18 mouse cellular contexts compared by ENCODE assay signal in the genomic region with DNA sequence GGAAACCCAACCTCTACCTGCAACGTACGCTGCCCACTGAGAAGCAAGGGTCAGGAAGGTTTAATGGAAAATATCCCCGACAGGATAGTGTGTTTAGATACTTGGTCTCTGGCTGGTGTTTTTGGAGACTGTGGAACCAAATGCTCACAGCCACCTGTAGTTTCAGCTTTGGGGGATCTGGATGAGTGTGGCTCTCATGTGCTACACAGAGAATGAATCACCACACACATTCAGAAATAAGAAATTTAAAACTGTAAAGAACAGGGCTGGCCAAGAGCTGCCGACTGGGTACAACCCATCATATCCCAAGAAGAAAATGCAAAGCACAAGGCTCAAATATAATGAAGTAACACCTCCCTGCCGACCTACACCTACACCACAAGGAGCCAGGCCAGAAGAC.
DNase-seq lines count a peak whose midpoint lies in the region; ATAC-seq and TF ChIP-seq lines count a peak whose summit lies in the region.
"Had no signal": no experiment of that assay in that cellular context is flagged by ENCODE, and none has a peak within 500 bp of the region (broad histone marks: within the 10 kb centered on the region; RNA-seq: fewer than 3 reads in every experiment).

No protein-coding gene starts in this region.

- no peaks in the 10 kb centered on the region for H3K9me3 ChIP-seq in heart, embryonic 15.5 days (replicated peaks)
- H3K9me3 ChIP-seq in heart, embryonic 11.5 days (replicated peaks; ENCODE audit: control insufficient read depth, low read length): no peaks in the 10 kb centered on the region
- H3K9me3 ChIP-seq: embryonic facial prominence, embryonic 12.5 days; forebrain, embryonic 15.5 days; hindbrain, embryonic 15.5 days had no signal

- 84% methylated on average over 5 of the region's 5 CpGs for WGBS in heart, embryonic 15.5 days
- WGBS in heart, embryonic 11.5 days (ENCODE audit: insufficient replicate concordance): 82% methylated on average over 5 of the region's 5 CpGs

- TF ChIP-seq CTCF in left cerebral cortex, adult 2 months (IDR thresholded peaks at IDR 0.05): no peak
- TF ChIP-seq CTCF in bone marrow macrophage, adult 2 months (IDR thresholded peaks at IDR 0.05; ENCODE audit: low read depth, low read length): no peak

- intact Hi-C loops in left cerebral cortex, adult 2 months (cut with DNase I): loop anchor here (5.0 kb wide), 1 partner anchor 88 kb away; no protein-coding TSS in a partner anchor
- intact Hi-C loops in left cerebral cortex, postnatal 4 days (cut with DNase I): no loop called here

- H3K4me2 ChIP-seq in heart, embryonic 15.5 days: no peak overlapping the region
- no peak overlapping the region for H3K4me2 ChIP-seq in heart, embryonic 11.5 days
- H3K4me2 ChIP-seq: embryonic facial prominence, embryonic 12.5 days; forebrain, embryonic 15.5 days; hindbrain, embryonic 15.5 days had no signal

- peaks cover 12% of the 10 kb centered on the region for H3K4me1 ChIP-seq in heart, embryonic 15.5 days (replicated peaks)
- H3K4me1 ChIP-seq in heart, embryonic 11.5 days (ENCODE audit: control insufficient read depth, insufficient read depth, low read length): peaks cover 13% of the 10 kb centered on the region; the same call in 1 of the 2 replicates
- peaks cover 21% of the 10 kb centered on the region for H3K4me1 ChIP-seq in bone marrow macrophage, adult 2 months (ENCODE audit: control insufficient read depth, insufficient read depth, low read length)
- H3K4me1 ChIP-seq in brown adipose tissue, adult 24 weeks (ENCODE audit: control insufficient read depth, insufficient read depth, insufficient read length, low read length): peaks cover 5% of the 10 kb centered on the region
- H3K4me1 ChIP-seq: embryonic facial prominence, embryonic 12.5 days had no signal

- H3K36me3 ChIP-seq in heart, embryonic 15.5 days: no peaks in the 10 kb centered on the region
- H3K36me3 ChIP-seq in heart, embryonic 11.5 days (ENCODE audit: control insufficient read depth, insufficient read depth, low read length): peaks cover 5% of the 10 kb centered on the region; the same call in 1 of the 2 replicates
- H3K36me3 ChIP-seq: forebrain, embryonic 15.5 days had no signal

- no peak overlapping the region for H3K9ac ChIP-seq in heart, embryonic 15.5 days
- H3K9ac ChIP-seq in heart, embryonic 11.5 days (ENCODE audit: low read depth, low read length): no peak overlapping the region
- H3K9ac ChIP-seq: embryonic facial prominence, embryonic 12.5 days; forebrain, embryonic 15.5 days; hindbrain, embryonic 15.5 days had no signal

- no peak overlapping the region for H3K4me3 ChIP-seq in heart, embryonic 15.5 days
- H3K4me3 ChIP-seq in heart, embryonic 11.5 days (ENCODE audit: low read depth, low read length): no peak overlapping the region
- H3K4me3 ChIP-seq in left cerebral cortex, adult 2 months: no peak overlapping the region
- H3K4me3 ChIP-seq in bone marrow macrophage, adult 2 months (ENCODE audit: insufficient read depth, low read length): no peak overlapping the region
- no peak overlapping the region for H3K4me3 ChIP-seq in brown adipose tissue, adult 24 weeks (ENCODE audit: insufficient read depth, low read depth, low read length)
- H3K4me3 ChIP-seq: embryonic facial prominence, embryonic 12.5 days; forebrain, embryonic 15.5 days; hindbrain, embryonic 15.5 days had no signal

- H3K27ac ChIP-seq in heart, embryonic 15.5 days: peak overlapping the region; percentile 50; the same call in 1 of the 2 replicates
- no peak overlapping the region for H3K27ac ChIP-seq in heart, embryonic 11.5 days (ENCODE audit: low read depth, low read length)
- H3K27ac ChIP-seq in left cerebral cortex, adult 2 months: peak overlapping the region; percentile 24; the same call in 1 of the 2 replicates
- H3K27ac ChIP-seq in bone marrow macrophage, adult 2 months (ENCODE audit: insufficient read depth, low read depth, low read length): peak overlapping the region; percentile 87
- H3K27ac ChIP-seq in brown adipose tissue, adult 24 weeks (replicated peaks; ENCODE audit: low read depth, low read length): peak overlapping the region; percentile 45; the same call in 1 of the 2 replicates
- H3K27ac ChIP-seq: embryonic facial prominence, embryonic 12.5 days; forebrain, embryonic 15.5 days; hindbrain, embryonic 15.5 days had no signal

- H3K27me3 ChIP-seq in heart, embryonic 15.5 days: no peaks in the 10 kb centered on the region
- H3K27me3 ChIP-seq in heart, embryonic 11.5 days (ENCODE audit: control insufficient read depth, insufficient read depth, low read length): no peaks in the 10 kb centered on the region
- H3K27me3 ChIP-seq: CH12.LX; embryonic facial prominence, embryonic 12.5 days; forebrain, embryonic 15.5 days; hindbrain, embryonic 15.5 days; Patski had no signal

- no peak for TF ChIP-seq POLR2A in bone marrow macrophage, adult 2 months (IDR thresholded peaks at IDR 0.05; ENCODE audit: borderline replicate concordance, low read depth, low read length)

- no peak for ATAC-seq in heart, embryonic 15.5 days (replicated peaks; ENCODE audit: insufficient number of reproducible peaks, insufficient read depth, low FRiP score, low read depth)
- ATAC-seq in heart, embryonic 11.5 days (replicated peaks; ENCODE audit: insufficient number of reproducible peaks, low FRiP score, low TSS enrichment): no peak
- ATAC-seq: activated CD4-positive, CD25-positive, alpha-beta regulatory T cell, adult 4 months; forebrain, embryonic 15.5 days; Patski had no signal

- DNase-seq in left cerebral cortex, adult 2 months (ENCODE audit: extremely low spot score in 1 of 2, low spot score in 2 of 2): no peak
- no peak for DNase-seq in left cerebral cortex, postnatal 4 days
- DNase-seq in spleen, postnatal 10 days (ENCODE audit: low spot score in 2 of 2): no peak
- DNase-seq: adrenal gland, postnatal 14 days; cerebellum, adult 11 months; cerebellum, adult 8-10 months; cerebellum, postnatal 25 days; gastrocnemius, postnatal 14 days had no signal
